Mouse (Mus musculus): ENCODE data around the gene Slc5a11. TPM values are rescaled to one million over a fixed set of nuclear protein-coding genes. Genes with fewer than 3 reads are reported as not detected.

Slc5a11 gene
- polyA plus RNA-seq, 1 experiment from 2014 or later = 5.0 TPM

- no peak overlapping the region for H3K4me3 ChIP-seq (ENCODE audit: low read length)
- no peaks in the 10 kb centered on the region for H3K27me3 ChIP-seq (ENCODE audit: insufficient read depth, low read length)
- peaks cover 86% of the 10 kb centered on the region for H3K36me3 ChIP-seq (ENCODE audit: insufficient read depth, low read length)
- no peaks in the 10 kb centered on the region for H3K4me1 ChIP-seq (ENCODE audit: insufficient read depth, low read length)
- no peak overlapping the region for H3K27ac ChIP-seq (ENCODE audit: low read length)
- H3K9ac ChIP-seq (replicated peaks; ENCODE audit: low read length) = no peak overlapping the region
- WGBS = 99% methylated on average over 3 of the region's 3 CpGs
- no peak for ATAC-seq (ENCODE audit: low FRiP score, low TSS enrichment)
- H3K4me2 ChIP-seq (replicated peaks; ENCODE audit: low read depth, low read length) = no peak overlapping the region
- H3K9me3 ChIP-seq (ENCODE audit: low read length) = no peaks in the 10 kb centered on the region
Measured at GRCm38 (mm10) chr7:123188462-123188861, 26.1 kb upstream of the Slc5a11 start.

- H3K27me3 ChIP-seq (ENCODE audit: insufficient read depth, low read length) = no peaks in the 10 kb centered on the region
- 96% methylated on average over 8 of the region's 8 CpGs for WGBS
- H3K4me2 ChIP-seq (replicated peaks; ENCODE audit: low read depth, low read length) = no peak overlapping the region
- H3K9me3 ChIP-seq (ENCODE audit: low read length) = no peaks in the 10 kb centered on the region
- peaks cover 80% of the 10 kb centered on the region for H3K36me3 ChIP-seq (ENCODE audit: insufficient read depth, low read length)
- H3K9ac ChIP-seq (replicated peaks; ENCODE audit: low read length) = no peak overlapping the region
- no peak overlapping the region for H3K27ac ChIP-seq (ENCODE audit: low read length)
- H3K4me3 ChIP-seq (ENCODE audit: low read length) = no peak overlapping the region
- no peaks in the 10 kb centered on the region for H3K4me1 ChIP-seq (ENCODE audit: insufficient read depth, low read length)
- no peak for ATAC-seq (ENCODE audit: low FRiP score, low TSS enrichment)
Measured at GRCm38 (mm10) chr7:123189762-123190161, 24.8 kb upstream of the Slc5a11 start.

- 74% methylated on average over 5 of the region's 5 CpGs for WGBS
- H3K4me2 ChIP-seq (replicated peaks; ENCODE audit: low read depth, low read length) = no peak overlapping the region
- ATAC-seq (ENCODE audit: low FRiP score, low TSS enrichment) = peak; percentile 43
- H3K4me3 ChIP-seq (ENCODE audit: low read length) = no peak overlapping the region
- H3K27me3 ChIP-seq (ENCODE audit: insufficient read depth, low read length) = no peaks in the 10 kb centered on the region
- no peaks in the 10 kb centered on the region for H3K9me3 ChIP-seq (ENCODE audit: low read length)
- no peak overlapping the region for H3K27ac ChIP-seq (ENCODE audit: low read length)
- H3K36me3 ChIP-seq (ENCODE audit: insufficient read depth, low read length) = peaks cover 72% of the 10 kb centered on the region
- no peak overlapping the region for H3K9ac ChIP-seq (replicated peaks; ENCODE audit: low read length)
- no peaks in the 10 kb centered on the region for H3K4me1 ChIP-seq (ENCODE audit: insufficient read depth, low read length)
Measured at GRCm38 (mm10) chr7:123191731-123192130, 22.8 kb upstream of the Slc5a11 start.

GRCm38 (mm10) chr7:123193201-123193600, 21.4 kb upstream of the Slc5a11 start:
- ATAC-seq (ENCODE audit: low FRiP score, low TSS enrichment) = no peak
- 93% methylated on average over 12 of the region's 12 CpGs for WGBS
- Histone ChIP-seq H3K27ac (ENCODE audit: low read length) (0 out of 2 replicates have a peak overlapping the region, but pooled peaks have one; percentile 4), H3K4me3 (ENCODE audit: low read length) (no peak overlapping the region), H3K4me1 (ENCODE audit: insufficient read depth, low read length) (no peaks in the 10 kb centered on the region), H3K9ac (replicated peaks; ENCODE audit: low read length) (no peak overlapping the region), H3K36me3 (ENCODE audit: insufficient read depth, low read length) (peaks cover 63% of the 10 kb centered on the region), H3K27me3 (ENCODE audit: insufficient read depth, low read length) (no peaks in the 10 kb centered on the region), H3K4me2 (replicated peaks; ENCODE audit: low read depth, low read length) (no peak overlapping the region), H3K9me3 (ENCODE audit: low read length) (no peaks in the 10 kb centered on the region)

- WGBS = 92% methylated on average over 8 of the region's 8 CpGs
- no peaks in the 10 kb centered on the region for H3K27me3 ChIP-seq (ENCODE audit: insufficient read depth, low read length)
- no peak overlapping the region for H3K9ac ChIP-seq (replicated peaks; ENCODE audit: low read length)
- H3K27ac ChIP-seq (ENCODE audit: low read length) = no peak overlapping the region
- no peak overlapping the region for H3K4me3 ChIP-seq (ENCODE audit: low read length)
- H3K9me3 ChIP-seq (ENCODE audit: low read length) = no peaks in the 10 kb centered on the region
- H3K36me3 ChIP-seq (ENCODE audit: insufficient read depth, low read length) = peaks cover 48% of the 10 kb centered on the region
- no peak for ATAC-seq (ENCODE audit: low FRiP score, low TSS enrichment)
- H3K4me1 ChIP-seq (ENCODE audit: insufficient read depth, low read length) = no peaks in the 10 kb centered on the region
- H3K4me2 ChIP-seq (replicated peaks; ENCODE audit: low read depth, low read length) = no peak overlapping the region
Measured at GRCm38 (mm10) chr7:123194696-123195095, 19.9 kb upstream of the Slc5a11 start.

GRCm38 (mm10) chr7:123196432-123196831, 18.1 kb upstream of the Slc5a11 start:
- no peak overlapping the region for H3K4me2 ChIP-seq (replicated peaks; ENCODE audit: low read depth, low read length)
- H3K27ac ChIP-seq (ENCODE audit: low read length) = no peak overlapping the region
- H3K9ac ChIP-seq (replicated peaks; ENCODE audit: low read length) = no peak overlapping the region
- H3K4me3 ChIP-seq (ENCODE audit: low read length) = no peak overlapping the region
- peaks cover 31% of the 10 kb centered on the region for H3K36me3 ChIP-seq (ENCODE audit: insufficient read depth, low read length)
- no peaks in the 10 kb centered on the region for H3K4me1 ChIP-seq (ENCODE audit: insufficient read depth, low read length)
- no peak for ATAC-seq (ENCODE audit: low FRiP score, low TSS enrichment)
- H3K9me3 ChIP-seq (ENCODE audit: low read length) = no peaks in the 10 kb centered on the region
- no peaks in the 10 kb centered on the region for H3K27me3 ChIP-seq (ENCODE audit: insufficient read depth, low read length)
- 83% methylated on average over 5 of the region's 5 CpGs for WGBS

- no peak overlapping the region for H3K4me2 ChIP-seq (replicated peaks; ENCODE audit: low read depth, low read length)
- H3K4me3 ChIP-seq (ENCODE audit: low read length) = no peak overlapping the region
- ATAC-seq (ENCODE audit: low FRiP score, low TSS enrichment) = peak; percentile 85
- H3K9ac ChIP-seq (replicated peaks; ENCODE audit: low read length) = no peak overlapping the region
- H3K27ac ChIP-seq (ENCODE audit: low read length) = peak overlapping the region; percentile 75
- H3K9me3 ChIP-seq (ENCODE audit: low read length) = no peaks in the 10 kb centered on the region
- WGBS = 47% methylated on average over 10 of the region's 10 CpGs
- no peaks in the 10 kb centered on the region for H3K4me1 ChIP-seq (ENCODE audit: insufficient read depth, low read length)
- peaks cover 10% of the 10 kb centered on the region for H3K36me3 ChIP-seq (ENCODE audit: insufficient read depth, low read length)
- no peaks in the 10 kb centered on the region for H3K27me3 ChIP-seq (ENCODE audit: insufficient read depth, low read length)
Measured at GRCm38 (mm10) chr7:123198695-123199094, 15.9 kb upstream of the Slc5a11 start.

- peak overlapping the region; percentile 75 for H3K27ac ChIP-seq (ENCODE audit: low read length)
- H3K4me3 ChIP-seq (ENCODE audit: low read length) = no peak overlapping the region
- no peak overlapping the region for H3K4me2 ChIP-seq (replicated peaks; ENCODE audit: low read depth, low read length)
- no peak for ATAC-seq (ENCODE audit: low FRiP score, low TSS enrichment)
- H3K27me3 ChIP-seq (ENCODE audit: insufficient read depth, low read length) = no peaks in the 10 kb centered on the region
- no peak overlapping the region for H3K9ac ChIP-seq (replicated peaks; ENCODE audit: low read length)
- H3K36me3 ChIP-seq (ENCODE audit: insufficient read depth, low read length) = peaks cover 8% of the 10 kb centered on the region
- H3K9me3 ChIP-seq (ENCODE audit: low read length) = no peaks in the 10 kb centered on the region
- H3K4me1 ChIP-seq (ENCODE audit: insufficient read depth, low read length) = no peaks in the 10 kb centered on the region
- WGBS = 64% methylated on average over 3 of the region's 3 CpGs
Measured at GRCm38 (mm10) chr7:123199151-123199550, 15.4 kb upstream of the Slc5a11 start.

- H3K4me1 ChIP-seq (ENCODE audit: insufficient read depth, low read length) = no peaks in the 10 kb centered on the region
- H3K36me3 ChIP-seq (ENCODE audit: insufficient read depth, low read length) = peaks cover 6% of the 10 kb centered on the region
- H3K9me3 ChIP-seq (ENCODE audit: low read length) = no peaks in the 10 kb centered on the region
- no peak overlapping the region for H3K9ac ChIP-seq (replicated peaks; ENCODE audit: low read length)
- no peak overlapping the region for H3K4me2 ChIP-seq (replicated peaks; ENCODE audit: low read depth, low read length)
- H3K27me3 ChIP-seq (ENCODE audit: insufficient read depth, low read length) = no peaks in the 10 kb centered on the region
- WGBS = 88% methylated on average over 15 of the region's 15 CpGs
- H3K27ac ChIP-seq (ENCODE audit: low read length) = peak overlapping the region; percentile 75; the same call in 1 of the 2 replicates
- no peak for ATAC-seq (ENCODE audit: low FRiP score, low TSS enrichment)
- H3K4me3 ChIP-seq (ENCODE audit: low read length) = no peak overlapping the region
Measured at GRCm38 (mm10) chr7:123199656-123200206, 14.8 kb upstream of the Slc5a11 start.

- H3K4me1 ChIP-seq (ENCODE audit: insufficient read depth, low read length) = no peaks in the 10 kb centered on the region
- no peaks in the 10 kb centered on the region for H3K27me3 ChIP-seq (ENCODE audit: insufficient read depth, low read length)
- no peak overlapping the region for H3K4me2 ChIP-seq (replicated peaks; ENCODE audit: low read depth, low read length)
- no peak overlapping the region for H3K4me3 ChIP-seq (ENCODE audit: low read length)
- H3K36me3 ChIP-seq (ENCODE audit: insufficient read depth, low read length) = 0 out of 2 replicates have a peak, but pooled peaks cover under 1% of the 10 kb centered on the region
- WGBS = 80% methylated on average over 9 of the region's 9 CpGs
- H3K9ac ChIP-seq (replicated peaks; ENCODE audit: low read length) = no peak overlapping the region
- H3K9me3 ChIP-seq (ENCODE audit: low read length) = no peaks in the 10 kb centered on the region
- H3K27ac ChIP-seq (ENCODE audit: low read length) = no peak overlapping the region
- ATAC-seq (ENCODE audit: low FRiP score, low TSS enrichment) = no peak
Measured at GRCm38 (mm10) chr7:123200722-123201121, 13.9 kb upstream of the Slc5a11 start.

Measured in kidney, embryonic 16.5 days (tissue).